Mouse (Mus musculus) bone marrow, adult 2 months (tissue): ENCODE measurements at regions not wholly inside any gene's neighbourhood (a gene's known extent, or its start where the extent isn't known, plus 50 kb on each side); places are given as distances from the start of the nearest gene placed in this dataset.

Source experiments
- CTCF ChIP-seq: fragments of 200-500 bp; IDR thresholded peaks from 2 replicates; pipeline ENCODE4 v1.5.1; 2011; ENCODE audit warnings: low read length, control low read depth; ENCODE audit not compliant: control insufficient read depth, insufficient read depth
- POLR2A ChIP-seq: fragments of 200-500 bp; IDR thresholded peaks from 2 replicates; pipeline ENCODE4 v1.6.1; 2011; ENCODE audit warnings: low read depth, mild to moderate bottlenecking, control low read depth, low read length, borderline replicate concordance; ENCODE audit not compliant: control insufficient read depth

DNA sequence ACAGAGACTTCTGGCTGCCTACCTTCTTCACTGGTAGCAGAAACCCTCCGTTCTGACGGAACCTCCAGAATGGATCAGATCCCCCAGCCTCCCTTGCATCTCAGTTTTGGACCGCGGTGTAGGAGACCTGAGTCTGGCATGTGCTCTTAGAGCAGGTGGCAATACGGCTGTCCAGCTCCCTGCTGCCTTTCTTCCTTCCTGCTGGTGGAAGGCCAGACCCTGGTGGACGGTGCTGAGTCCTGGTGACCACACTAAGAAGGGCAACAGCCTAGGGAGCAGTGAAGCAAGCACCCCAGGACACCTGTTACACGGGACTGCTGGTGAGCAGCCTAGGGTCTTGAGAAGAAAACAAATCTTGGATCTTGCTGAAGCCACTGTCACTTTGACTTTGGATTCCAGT lies 152.7 kb downstream of the Tmem132e start:
- TF ChIP-seq CTCF (no peak), POLR2A (no peak)
